Mouse (Mus musculus) T-helper 1 cell (primary cell): ENCODE data around the gene Rbfox1.

ENCODE experiments used
- in situ Hi-C: fragments of 300-600 bp; cut with MboI, MseI; formaldehyde crosslinking; loops from one replicate; pipeline ENCODE4 v1.15.1; 2025; ENCODE audit warnings: high pct_unique_total_duplicates

The Rbfox1 gene

DNA sequence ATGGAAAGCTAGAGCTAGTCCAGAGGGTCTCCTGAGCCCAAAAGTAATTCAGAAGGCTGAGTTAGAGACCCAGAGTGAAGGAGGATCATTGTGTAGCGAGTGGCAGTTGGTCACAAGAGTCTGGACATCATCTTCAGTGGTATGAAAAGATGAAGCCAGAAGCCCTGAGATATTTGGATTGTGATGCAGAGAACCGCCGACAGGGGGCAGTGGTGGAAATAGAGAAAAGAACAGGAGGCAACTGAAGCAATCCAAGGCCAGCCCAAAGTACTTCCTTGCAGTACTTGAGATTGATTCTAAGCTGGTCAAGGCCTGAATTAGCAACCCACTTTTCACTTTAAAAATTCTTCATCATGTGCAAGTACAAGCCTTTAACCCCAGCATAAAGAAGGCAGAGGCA is 1120.3 kb downstream of the Rbfox1 start:
- in situ Hi-C loops: no loop called here

DNA sequence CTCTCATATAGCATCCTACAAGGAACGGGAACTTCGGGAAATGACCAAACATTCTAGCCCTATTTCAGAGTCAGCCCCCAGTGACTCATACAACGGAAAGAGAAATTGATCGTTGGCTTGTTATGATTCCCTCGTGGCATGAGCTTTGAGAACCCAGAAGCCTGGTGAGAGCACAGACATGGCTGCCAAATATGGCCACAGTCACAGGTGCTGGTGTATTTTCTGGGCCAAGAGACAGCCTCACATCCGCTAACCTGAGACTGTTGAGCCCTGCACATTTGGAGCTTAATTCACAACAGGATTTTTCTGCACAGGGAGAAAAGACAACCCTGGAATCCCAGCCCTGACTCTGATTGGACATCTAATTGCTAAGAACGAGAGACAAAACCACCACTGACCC is 1132.2 kb downstream of the Rbfox1 start:
- in situ Hi-C loops: no loop called here

DNA sequence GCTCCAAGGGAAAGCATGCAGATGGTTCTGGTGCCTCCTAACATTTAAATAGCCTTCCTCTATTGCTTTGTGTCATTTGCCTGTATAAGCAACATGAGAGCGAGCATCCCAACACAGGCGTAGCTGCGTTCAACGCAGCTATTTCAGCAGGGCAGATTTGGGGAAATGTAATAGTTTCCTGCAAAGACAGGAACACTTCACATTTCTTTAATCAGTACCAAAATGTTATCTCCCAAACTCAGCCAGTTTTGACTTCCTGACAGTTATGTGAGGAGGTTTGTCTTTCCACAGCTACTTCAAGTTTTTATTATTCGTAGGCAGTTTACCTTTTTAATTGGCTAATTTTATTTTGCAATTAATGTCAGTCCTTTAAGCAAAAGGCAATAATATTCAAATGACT is 1149.1 kb downstream of the Rbfox1 start:
- in situ Hi-C loops: no loop called here

DNA sequence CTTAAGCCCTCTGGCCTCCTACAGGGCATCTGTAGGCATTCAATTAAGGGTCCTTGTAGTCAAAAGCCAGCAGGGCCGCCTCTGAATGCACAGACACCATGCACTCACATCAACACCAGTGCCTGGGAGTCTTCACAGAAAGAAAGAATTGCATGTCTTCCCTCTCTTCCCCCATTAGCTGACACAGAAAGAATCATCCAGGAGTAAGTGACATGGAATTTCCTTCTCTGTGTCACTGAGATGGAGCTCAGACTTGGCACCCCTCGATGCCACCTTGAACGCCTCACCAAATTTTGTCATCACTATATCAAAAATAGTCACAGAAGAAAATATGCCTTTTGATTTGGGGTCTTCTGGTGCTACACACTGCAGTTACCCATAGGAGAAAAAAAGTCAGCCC is 1151.4 kb downstream of the Rbfox1 start:
- in situ Hi-C loops: no loop called here

GRCm38 (mm10) chr16:7036988-7037387 is 1151.8 kb downstream of the Rbfox1 start:
- in situ Hi-C loops: no loop called here

DNA sequence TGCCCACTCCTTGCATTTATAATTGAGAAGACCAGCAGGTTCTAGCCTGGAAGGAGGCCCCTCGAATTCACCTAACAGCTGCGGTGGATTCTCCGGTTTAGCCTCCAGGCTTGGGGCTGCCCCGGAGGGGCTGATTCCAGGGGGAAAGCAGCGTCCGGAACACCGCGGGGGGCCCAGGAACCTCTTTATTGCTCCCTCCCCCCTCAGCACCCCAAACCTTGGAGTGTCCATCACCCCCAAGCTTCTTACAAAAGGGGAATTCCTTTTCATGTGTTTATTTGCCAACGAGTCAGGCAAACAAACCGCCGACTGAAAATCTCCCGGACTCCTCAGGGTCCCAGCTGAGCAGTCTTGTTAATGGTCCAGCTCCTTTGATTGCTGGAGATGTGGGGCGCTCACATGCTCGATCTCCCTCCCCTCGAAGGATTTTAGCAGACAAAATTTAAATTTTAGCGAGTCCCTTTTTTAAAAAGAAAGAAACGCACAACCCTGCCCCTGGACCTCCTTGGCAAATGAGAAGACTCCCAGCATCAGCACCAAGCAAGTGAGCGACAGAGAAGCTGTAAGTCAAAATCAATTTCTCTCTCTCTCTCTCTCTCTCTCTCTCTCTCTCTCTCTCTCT is 1153.6 kb downstream of the Rbfox1 start:
- in situ Hi-C loops: no loop called here

DNA sequence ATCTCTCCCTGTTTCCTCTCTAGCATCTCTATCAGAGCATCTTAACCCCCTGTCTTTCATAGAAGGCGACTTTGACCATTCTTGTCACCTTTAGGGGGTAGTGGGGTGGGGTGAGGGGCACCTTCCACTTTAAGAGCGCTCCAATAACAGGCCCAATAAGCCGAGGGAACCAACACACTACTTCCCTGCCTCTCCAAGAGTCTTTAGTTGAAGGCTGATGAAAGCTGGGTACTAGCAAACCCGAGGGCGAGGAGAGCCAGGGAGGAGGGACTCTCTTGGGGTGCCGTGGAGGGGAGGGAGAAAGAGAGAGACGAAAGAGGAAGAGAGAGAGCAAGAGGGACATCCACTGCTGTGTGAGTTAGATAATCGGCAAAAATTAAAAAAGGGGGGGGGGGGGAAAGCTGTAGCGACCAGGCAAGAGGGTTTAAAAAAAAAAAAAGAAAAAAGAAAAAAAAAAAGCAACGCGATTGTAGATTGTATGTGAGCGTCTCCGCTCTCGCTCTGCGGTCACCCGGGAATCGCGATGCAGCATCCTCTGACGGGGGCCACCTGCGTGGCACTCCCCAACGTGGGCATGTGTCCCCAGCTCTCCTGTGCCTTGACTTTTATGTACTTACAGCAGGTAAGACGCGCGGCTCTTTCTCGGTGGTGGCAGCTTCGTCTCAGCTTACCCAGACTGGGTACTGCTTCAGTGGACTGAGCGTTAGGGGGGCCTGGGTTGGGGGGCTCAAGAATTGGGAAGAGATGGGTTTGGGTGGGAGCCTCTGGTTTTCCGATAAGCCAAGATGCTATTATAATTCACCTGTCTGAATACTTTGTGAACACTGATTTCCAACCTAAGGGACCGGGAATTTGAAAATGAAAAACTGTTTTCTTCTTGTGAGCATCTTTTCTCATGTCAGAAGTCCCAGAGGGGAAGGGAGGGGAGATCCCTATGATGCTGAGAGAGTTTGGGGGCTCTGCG is 1154.5 kb downstream of the Rbfox1 start:
- in situ Hi-C loops: no loop called here

- in situ Hi-C loops: no loop called here
Measured at GRCm38 (mm10) chr16:7040691-7041090, 1155.5 kb downstream of the Rbfox1 start.

GRCm38 (mm10) chr16:7047421-7047820 is 1162.3 kb downstream of the Rbfox1 start:
- in situ Hi-C loops: no loop called here

DNA sequence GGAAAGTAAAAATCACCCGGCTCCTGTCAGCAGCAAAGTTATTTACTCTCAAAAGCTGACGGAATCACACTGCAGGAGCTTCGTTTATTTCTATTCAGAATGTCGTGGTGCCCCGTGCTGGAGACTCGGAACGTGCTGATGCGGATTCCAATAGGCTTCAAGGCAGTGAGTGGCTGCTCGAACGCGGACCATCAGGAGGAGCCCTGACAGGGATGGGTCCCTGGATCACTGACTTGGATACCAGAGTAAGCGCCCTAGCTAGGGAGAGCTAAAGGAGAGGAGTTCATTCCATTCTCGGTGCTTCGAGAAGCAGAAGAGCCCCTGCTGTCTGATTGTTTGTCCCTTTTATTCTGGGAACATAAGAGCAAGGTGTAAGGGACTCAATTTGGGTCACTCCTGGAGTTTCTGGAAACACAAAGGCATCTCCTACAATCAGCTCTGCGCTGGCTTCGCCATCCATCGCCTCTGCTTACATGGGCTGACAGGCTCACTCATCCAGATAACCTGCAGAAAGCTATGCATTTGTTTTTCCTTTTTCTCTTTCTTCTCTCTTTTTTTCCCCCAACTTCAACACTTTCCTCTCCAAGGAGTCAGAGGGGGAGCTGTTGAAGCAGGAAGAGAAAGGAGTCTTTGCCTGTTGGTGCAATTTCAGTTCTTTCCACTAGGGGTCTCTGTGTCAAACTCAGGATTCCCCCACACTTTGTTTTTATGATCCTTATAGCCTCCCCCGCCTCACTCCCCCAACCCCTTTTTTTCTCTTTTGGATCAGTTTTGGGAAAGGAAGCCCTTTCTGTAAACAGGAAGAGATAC is 1164.2 kb downstream of the Rbfox1 start:
- in situ Hi-C loops: no loop called here

DNA sequence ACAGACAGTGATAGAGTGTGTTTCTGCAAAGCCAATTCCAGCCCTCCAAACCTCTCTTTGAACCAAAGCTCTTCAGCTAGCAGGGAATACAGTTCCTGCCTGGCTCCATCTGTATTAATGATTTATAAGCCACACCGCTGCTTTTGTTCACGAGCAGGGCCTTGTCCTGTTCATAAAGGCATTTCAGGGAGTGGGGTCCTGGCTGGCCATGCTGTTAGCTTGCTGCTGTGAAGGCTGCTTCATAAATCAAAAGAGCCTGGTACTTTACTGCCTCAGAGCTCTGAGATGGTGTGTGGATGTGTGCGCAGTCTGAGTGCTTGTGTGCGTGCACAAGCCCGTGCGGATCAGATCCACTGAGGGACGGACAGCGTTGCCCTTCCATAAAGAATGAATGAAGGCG is 1165.8 kb downstream of the Rbfox1 start:
- in situ Hi-C loops: no loop called here

DNA sequence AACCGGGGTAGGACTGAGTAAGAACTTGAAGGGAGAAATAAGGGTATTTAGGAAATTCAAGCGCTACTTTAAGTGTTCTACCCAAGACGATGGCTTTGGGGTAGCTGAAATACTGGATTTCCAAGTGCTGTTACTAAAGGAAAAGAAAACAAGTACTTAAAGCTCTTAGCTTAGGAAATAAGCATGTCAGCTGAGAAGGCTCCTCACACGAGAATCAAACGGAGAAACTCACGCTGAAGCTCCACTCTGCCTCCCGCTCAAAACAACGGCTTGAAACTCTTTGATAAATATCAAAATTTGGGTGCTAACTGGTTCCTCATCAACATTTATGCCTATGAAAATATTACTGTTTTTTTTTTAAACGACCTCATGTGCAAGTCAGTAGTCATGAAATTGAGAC is 1166.8 kb downstream of the Rbfox1 start:
- in situ Hi-C loops: no loop called here

GRCm38 (mm10) chr16:7052408-7052807 is 1167.3 kb downstream of the Rbfox1 start:
- in situ Hi-C loops: no loop called here

- in situ Hi-C loops: no loop called here
Measured at GRCm38 (mm10) chr16:7057789-7058188, 1172.6 kb downstream of the Rbfox1 start.

- in situ Hi-C loops: no loop called here
Measured at GRCm38 (mm10) chr16:7058556-7058955, 1173.4 kb downstream of the Rbfox1 start.

- in situ Hi-C loops: no loop called here
Measured at GRCm38 (mm10) chr16:7059596-7059995, 1174.4 kb downstream of the Rbfox1 start.

GRCm38 (mm10) chr16:7060864-7061263 is 1175.7 kb downstream of the Rbfox1 start:
- in situ Hi-C loops: no loop called here

GRCm38 (mm10) chr16:7062512-7062911 is 1177.4 kb downstream of the Rbfox1 start:
- in situ Hi-C loops: no loop called here

DNA sequence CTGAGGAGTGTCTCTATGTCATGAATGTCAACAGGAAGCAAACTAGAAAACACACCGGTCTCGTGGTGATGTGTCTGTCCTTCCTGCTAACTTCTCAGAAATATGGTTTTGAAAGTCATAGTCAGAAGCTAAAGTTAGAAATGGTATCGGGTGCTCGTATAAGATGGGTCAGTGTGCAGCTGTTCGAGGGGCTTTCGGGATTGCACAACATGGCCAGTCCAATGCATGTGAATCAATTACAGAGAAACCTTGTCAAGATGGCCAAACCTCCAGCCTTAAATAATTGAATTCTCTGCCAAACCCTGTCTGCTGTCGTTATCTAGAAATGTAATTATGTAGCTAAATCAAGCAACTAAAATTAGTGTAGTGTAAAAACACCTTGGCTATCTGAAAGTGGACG is 1182.0 kb downstream of the Rbfox1 start:
- in situ Hi-C loops: no loop called here

GRCm38 (mm10) chr16:7069599-7069998 is 1184.4 kb downstream of the Rbfox1 start:
- in situ Hi-C loops: no loop called here

DNA sequence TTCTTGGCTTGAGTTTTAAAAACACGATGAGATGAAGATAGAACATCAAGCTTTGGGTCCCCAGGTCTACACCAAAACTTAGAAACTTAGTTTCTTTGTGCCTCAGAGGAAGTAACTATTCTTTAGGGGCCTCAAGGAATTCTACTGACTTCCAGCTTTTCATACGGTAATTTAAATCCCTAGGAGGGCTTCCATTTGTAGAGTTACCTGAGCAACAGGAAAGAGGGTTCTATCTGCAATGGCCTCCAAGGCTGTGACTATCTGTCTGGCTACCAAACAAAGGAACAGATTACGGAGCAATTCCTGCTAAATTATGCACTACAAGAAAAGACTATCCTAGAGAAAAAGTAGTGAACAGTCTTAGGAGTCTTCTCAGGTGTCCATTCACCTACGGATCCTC is 1189.6 kb downstream of the Rbfox1 start:
- in situ Hi-C loops: no loop called here

DNA sequence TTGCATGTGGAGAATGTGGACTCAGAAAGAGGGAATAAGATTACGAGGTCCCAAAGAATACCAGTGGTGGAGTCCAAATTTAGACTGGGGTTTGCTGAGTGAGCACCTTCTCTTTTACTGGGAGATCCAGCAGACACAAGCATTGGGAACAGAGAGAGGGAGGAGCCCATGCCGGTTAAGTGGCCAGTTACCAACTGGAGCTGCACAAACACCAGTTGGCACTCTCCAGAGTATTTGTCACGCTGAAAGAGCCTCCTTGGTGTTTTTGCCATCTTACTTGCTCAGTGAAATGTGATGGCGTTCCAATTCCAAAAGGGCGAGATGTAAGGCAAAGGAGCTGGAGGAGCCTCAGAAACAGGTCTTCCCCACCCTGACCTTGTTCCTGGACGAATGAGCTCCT is 1190.6 kb downstream of the Rbfox1 start:
- in situ Hi-C loops: no loop called here
